Mouse (Mus musculus): ENCODE data around the gene Hkdc1. TPM values are rescaled to one million over a fixed set of nuclear protein-coding genes. Genes with fewer than 3 reads are reported as not detected.
"Not testable (repeated sequence)": the region's sequence is repeated elsewhere in the genome, so short reads cannot be mapped to it uniquely, and the experiment has no call there.

Hkdc1 gene
- 1 to 10 TPM; 3.0 to 3.8 TPM for total RNA-seq (2021)

- DNase-seq: no peak
Measured at GRCm38 (mm10) chr10:62422255-62422654, at the start of gene Hkdc1. TSS of gene Hkdc1 (minus strand) at chr10:62422491.

- no peak for DNase-seq
Measured at GRCm38 (mm10) chr10:62471105-62471504, 48.8 kb upstream of the Hkdc1 start.

- no peak for DNase-seq
Measured at GRCm38 (mm10) chr10:62469736-62470135, 47.4 kb upstream of the Hkdc1 start.

- no peak for DNase-seq
Measured at GRCm38 (mm10) chr10:62461321-62461720, 39.0 kb upstream of the Hkdc1 start.

GRCm38 (mm10) chr10:62452001-62452400, 29.7 kb upstream of the Hkdc1 start:
- DNase-seq: not testable (repeated sequence)

- DNase-seq: no peak
Measured at GRCm38 (mm10) chr10:62450280-62450640, 28.0 kb upstream of the Hkdc1 start.

GRCm38 (mm10) chr10:62449364-62450279, 27.3 kb upstream of the Hkdc1 start, which contains the start of the genes 4930507D05Rik and Supv3l1:
TSS of gene 4930507D05Rik (plus strand) at chr10:62449489.
TSS of gene Supv3l1 (minus strand) at chr10:62449738.
- DNase-seq: peak; percentile 90 to 93

- no peak for DNase-seq
Measured at GRCm38 (mm10) chr10:62430427-62430826, 8.1 kb upstream of the Hkdc1 start.

GRCm38 (mm10) chr10:62425081-62425871, 3.0 kb upstream of the Hkdc1 start:
- DNase-seq: no peak

GRCm38 (mm10) chr10:62421127-62421526, 1.2 kb downstream of the Hkdc1 start:
- DNase-seq: no peak

- no peak for DNase-seq
Measured at GRCm38 (mm10) chr10:62420399-62420798, 1.9 kb downstream of the Hkdc1 start.

GRCm38 (mm10) chr10:62419422-62419821, 2.9 kb downstream of the Hkdc1 start:
- no peak for DNase-seq

- no peak for DNase-seq
Measured at GRCm38 (mm10) chr10:62418831-62419356, 3.4 kb downstream of the Hkdc1 start.

GRCm38 (mm10) chr10:62413606-62413982, 8.7 kb downstream of the Hkdc1 start:
- DNase-seq: no peak

- DNase-seq: no peak
Measured at GRCm38 (mm10) chr10:62412906-62413605, 9.2 kb downstream of the Hkdc1 start.

GRCm38 (mm10) chr10:62411431-62412410, 10.6 kb downstream of the Hkdc1 start:
- DNase-seq: no peak

- DNase-seq: peak; percentile 44 to 55
Measured at GRCm38 (mm10) chr10:62410943-62411342, 11.3 kb downstream of the Hkdc1 start.

GRCm38 (mm10) chr10:62404901-62405300, 17.4 kb downstream of the Hkdc1 start:
- DNase-seq: no peak

GRCm38 (mm10) chr10:62401641-62402111, 20.6 kb downstream of the Hkdc1 start:
- DNase-seq: no peak

- DNase-seq: no peak
Measured at GRCm38 (mm10) chr10:62383011-62383410, 39.3 kb downstream of the Hkdc1 start.

- DNase-seq: no peak
Measured at GRCm38 (mm10) chr10:62380936-62381335, 41.4 kb downstream of the Hkdc1 start.
